Mouse (Mus musculus) hindbrain, embryonic 13.5 days (tissue): Measurements from ENCODE around the gene Zp2. TPM values are rescaled to one million over a fixed set of nuclear protein-coding genes. Genes with fewer than 3 reads are reported as not detected.

Experiments
- ATAC-seq: fragments of 200-750 bp; cut with Nextera tagmentation; 2 replicates; pipeline ENCODE4 v1.8.0; 2017; ENCODE audit warnings: moderate TSS enrichment; ENCODE audit not compliant: low FRiP score
- H3K27ac ChIP-seq: fragments of 300-500 bp; sonication (generic); 2 replicates; pipeline ENCODE4 v1.5.1; 2015; ENCODE audit warnings: inconsistent platforms, mild to moderate bottlenecking, moderate library complexity
- H3K27me3 ChIP-seq: fragments of 300-500 bp; sonication (generic); 2 replicates; pipeline ENCODE4 v1.6.1; 2015; ENCODE audit warnings: mild to moderate bottlenecking, inconsistent platforms
- H3K36me3 ChIP-seq: fragments of 300-500 bp; sonication (generic); 2 replicates; pipeline ENCODE4 v1.6.1; 2015; ENCODE audit warnings: mild to moderate bottlenecking, inconsistent platforms
- H3K4me1 ChIP-seq: fragments of 300-500 bp; sonication (generic); replicated peaks from 2 replicates; pipeline ENCODE4 v1.6.1; 2015; ENCODE audit warnings: inconsistent platforms
- H3K4me2 ChIP-seq: fragments of 300-500 bp; sonication (generic); 2 replicates; pipeline ENCODE4 v1.6.1; 2015; ENCODE audit warnings: inconsistent platforms, mild to moderate bottlenecking, moderate library complexity
- H3K4me3 ChIP-seq: fragments of 300-500 bp; sonication (generic); 2 replicates; pipeline ENCODE4 v1.5.1; 2015; ENCODE audit warnings: mild to moderate bottlenecking, inconsistent platforms
- H3K9ac ChIP-seq: fragments of 300-500 bp; sonication (generic); 2 replicates; pipeline ENCODE4 v1.6.1; 2015; ENCODE audit warnings: mild to moderate bottlenecking, inconsistent platforms
- H3K9me3 ChIP-seq: fragments of 300-500 bp; sonication (generic); 2 replicates; pipeline ENCODE4 v1.6.1; 2016; ENCODE audit warnings: inconsistent platforms
- WGBS: fragments of 180-500 bp; shearing (Covaris S2); methylation state at CpG from one replicate; pipeline ENCODE4 v1.1.7; 2015; 5-methylcytosine and 5-hydroxymethylcytosine counted together
- polyA plus RNA-seq: library from polyadenylated mRNA; unstranded; fragments of >200 nt; fragmentation: Nextera tagmentation; extraction: Ambion mirVana; gene quantifications from 2 replicates; pipeline ENCODE4 v1.2.1, GENCODE M21; 2015

Gene Zp2
- polyA plus RNA-seq, 1 experiment from 2014 or later, result not detected

- no peak for ATAC-seq
- H3K4me1 ChIP-seq, result no peaks in the 10 kb centered on the region
- H3K27ac ChIP-seq, result no peak overlapping the region
- H3K27me3 ChIP-seq, result 0 out of 2 replicates have a peak, but pooled peaks cover 4% of the 10 kb centered on the region
- H3K36me3 ChIP-seq, result no peaks in the 10 kb centered on the region
- H3K4me3 ChIP-seq, result no peak overlapping the region
- 91% methylated on average over 3 of the region's 3 CpGs for WGBS
- no peak overlapping the region for H3K4me2 ChIP-seq
- no peaks in the 10 kb centered on the region for H3K9me3 ChIP-seq
- H3K9ac ChIP-seq, result no peak overlapping the region
Observed at GRCm38 (mm10) chr7:120094216-120094615, 50.9 kb downstream of the Zp2 start.

DNA sequence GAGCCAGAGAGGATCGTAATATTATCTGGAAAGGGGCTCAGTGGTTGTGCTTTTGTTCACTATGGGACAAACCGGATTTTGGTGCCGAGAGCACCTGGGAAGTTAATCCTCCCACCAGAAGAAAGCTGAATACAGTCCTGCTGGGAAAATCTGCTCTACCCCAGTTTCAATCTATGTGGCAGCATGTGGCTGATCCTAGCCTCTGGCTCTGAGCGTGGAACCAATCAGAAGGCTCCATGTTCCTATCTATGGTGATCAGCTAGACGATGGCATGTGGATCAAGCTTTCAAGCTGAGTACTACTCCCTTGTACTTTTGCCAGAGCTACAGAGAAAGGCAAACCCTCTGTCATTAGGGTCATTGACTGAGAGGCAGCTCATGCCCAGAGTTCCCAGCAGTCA lies 52.1 kb downstream of the Zp2 start:
- no peaks in the 10 kb centered on the region for H3K9me3 ChIP-seq
- 52% methylated on average over 5 of the region's 5 CpGs for WGBS
- no peak overlapping the region for H3K27ac ChIP-seq
- ATAC-seq, result no peak
- H3K4me2 ChIP-seq, result no peak overlapping the region
- H3K4me1 ChIP-seq, result no peaks in the 10 kb centered on the region
- H3K27me3 ChIP-seq, result 0 out of 2 replicates have a peak, but pooled peaks cover 4% of the 10 kb centered on the region
- no peak overlapping the region for H3K9ac ChIP-seq
- H3K36me3 ChIP-seq, result no peaks in the 10 kb centered on the region
- no peak overlapping the region for H3K4me3 ChIP-seq

DNA sequence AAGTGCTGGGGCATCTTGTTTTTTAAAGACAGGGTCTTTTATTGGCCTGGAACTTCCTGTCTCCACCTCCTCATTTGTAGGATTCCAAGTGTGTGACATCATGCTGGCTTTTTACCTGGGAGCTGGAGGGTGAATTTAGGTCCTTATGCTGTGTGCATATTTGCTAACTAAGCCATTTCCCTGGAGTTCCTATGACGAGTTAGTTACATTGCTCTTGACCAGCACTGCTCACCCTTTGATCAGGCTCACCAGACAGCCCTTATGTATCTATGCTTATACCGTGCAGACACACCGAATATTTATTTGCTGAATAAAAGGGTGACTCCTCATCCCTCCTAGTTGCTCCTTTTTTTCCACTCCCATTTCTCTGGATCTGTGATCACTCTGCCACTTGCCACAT lies 64.9 kb downstream of the Zp2 start:
- no peak overlapping the region for H3K9ac ChIP-seq
- H3K27me3 ChIP-seq, result no peaks in the 10 kb centered on the region
- 79% methylated on average over 3 of the region's 3 CpGs for WGBS
- H3K9me3 ChIP-seq, result no peaks in the 10 kb centered on the region
- no peaks in the 10 kb centered on the region for H3K36me3 ChIP-seq
- H3K4me3 ChIP-seq, result no peak overlapping the region
- no peaks in the 10 kb centered on the region for H3K4me1 ChIP-seq
- H3K4me2 ChIP-seq, result no peak overlapping the region
- H3K27ac ChIP-seq, result no peak overlapping the region
- ATAC-seq, result no peak

Other genes starting within 250 kb of the Zp2 start
- gene Lyrm1, start 249.4 kb downstream of the Zp2 start, polyA plus RNA-seq, result 18.9 and 20.3 TPM in 2 replicates
- gene Dcun1d3, start 249.0 kb downstream of the Zp2 start, polyA plus RNA-seq, result 17.7 and 18.9 TPM in 2 replicates
- gene Dnah3, start 50.0 kb downstream of the Zp2 start, polyA plus RNA-seq, result 0.10 TPM in 1 of 2 replicates, not detected in the other
- gene Tmem159, start 42.9 kb downstream of the Zp2 start, polyA plus RNA-seq, result 12.3 and 12.9 TPM in 2 replicates
- 0.05 TPM in 1 of 2 replicates, not detected in the other for gene Anks4b, start 28.6 kb upstream of the Zp2 start, polyA plus RNA-seq
- 14.6 and 17.8 TPM in 2 replicates for gene Crym, start 56.8 kb upstream of the Zp2 start, polyA plus RNA-seq
- gene Abca14, start 58.7 kb upstream of the Zp2 start, polyA plus RNA-seq, result not detected in 2 replicates
- gene Abca15, start 183.4 kb upstream of the Zp2 start, polyA plus RNA-seq, result not detected in 2 replicates